Mouse (Mus musculus) gastrocnemius, adult 2 months (tissue): Measurements from ENCODE around the gene Spint3. TPM values are rescaled to one million over a fixed set of nuclear protein-coding genes. Genes with fewer than 3 reads are reported as not detected.
A peak's percentile ranks its signal among the peaks of the same experiment; 100 is the strongest.
"Not testable (repeated sequence)": the region's sequence is repeated elsewhere in the genome, so short reads cannot be mapped to it uniquely, and the experiment has no call there.

Experiments used
- DNase-seq: peaks from one replicate; pipeline ENCODE4 v3.0.0; 2022
- H3K27ac ChIP-seq: fragments of 200-600 bp; 2 replicates; pipeline ENCODE4 v1.8.1; 2022; ENCODE audit warnings: mild to moderate bottlenecking
- H3K4me3 ChIP-seq: fragments of 200-600 bp; 2 replicates; pipeline ENCODE4 v1.8.1; 2022; ENCODE audit warnings: mild to moderate bottlenecking, moderate library complexity
- CTCF ChIP-seq: fragments of 200-600 bp; IDR thresholded peaks from 2 replicates; pipeline ENCODE4 v1.8.1; 2022; ENCODE audit warnings: antibody characterized with exemption, mild to moderate bottlenecking, moderate library complexity
- intact Hi-C: fragments of 180-260 bp; cut with DNase I; formaldehyde crosslinking; loops from one replicate; pipeline ENCODE4 v1.15.1; 2025
- long read RNA-seq, 2 experiments: library from polyadenylated mRNA; stranded (forward); transcript quantifications; one replicate each; pipeline ENCODE4 v2.0.0; 2021
- total RNA-seq, 2 experiments: library from RNA; stranded (reverse); gene quantifications; 2 replicates each; pipeline ENCODE4 v1.2.3; 2021

Spint3 gene
- total RNA-seq, result not detected
- long read RNA-seq, experiment 1, result 0 reads
- long read RNA-seq, experiment 2, result 0 reads

GRCm38 (mm10) chr2:164573359-164573758 lies at the start of gene Spint3:
TSS of gene Spint3 (minus strand) at chr2:164573459.
- H3K4me3 ChIP-seq, DNase-seq, intact Hi-C loops, H3K27ac ChIP-seq: not testable (repeated sequence)

GRCm38 (mm10) chr2:164621775-164622174 lies 48.5 kb upstream of the Spint3 start:
- no peak overlapping the region for H3K27ac ChIP-seq
- TF ChIP-seq CTCF, result no peak
- no peak for DNase-seq
- H3K4me3 ChIP-seq, result no peak overlapping the region
- intact Hi-C loops, result no loop called here

- Histone ChIP-seq H3K4me3 (no peak overlapping the region), H3K27ac (no peak overlapping the region)
- intact Hi-C loops, result no loop called here
- TF ChIP-seq CTCF, result no peak
- no peak for DNase-seq
Observed at GRCm38 (mm10) chr2:164619050-164619449, 45.8 kb upstream of the Spint3 start.

GRCm38 (mm10) chr2:164615386-164615785 lies 42.1 kb upstream of the Spint3 start:
- intact Hi-C loops, result no loop called here
- DNase-seq, result no peak

GRCm38 (mm10) chr2:164613471-164613870 lies 40.2 kb upstream of the Spint3 start, which contains the start of the genes Wfdc6b and Wfdc8:
TSS of gene Wfdc6b (plus strand) at chr2:164613522.
TSS of gene Wfdc8 (minus strand) at chr2:164613626.
- intact Hi-C loops, H3K27ac ChIP-seq, H3K4me3 ChIP-seq: not testable (repeated sequence)
- peak; percentile 59 for DNase-seq

More at GRCm38 (mm10) chr2:164615386-164615785, 42.1 kb upstream of the Spint3 start:
- Histone ChIP-seq H3K27ac (no peak overlapping the region), H3K4me3 (no peak overlapping the region)
- TF ChIP-seq CTCF, result no peak

- TF ChIP-seq CTCF, result no peak
- DNase-seq, result no peak
- intact Hi-C loops, result no loop called here
- Histone ChIP-seq H3K27ac (no peak overlapping the region), H3K4me3 (no peak overlapping the region)
Observed at GRCm38 (mm10) chr2:164608781-164609180, 35.5 kb upstream of the Spint3 start.

GRCm38 (mm10) chr2:164604411-164604810 lies 31.2 kb upstream of the Spint3 start:
- DNase-seq, result no peak
- intact Hi-C loops, result no loop called here
- H3K27ac ChIP-seq, result no peak overlapping the region
- TF ChIP-seq CTCF, result no peak
- H3K4me3 ChIP-seq, result no peak overlapping the region

GRCm38 (mm10) chr2:164603482-164603881 lies 30.2 kb upstream of the Spint3 start:
- no peak for TF ChIP-seq CTCF

GRCm38 (mm10) chr2:164600179-164600578 lies 26.9 kb upstream of the Spint3 start:
- intact Hi-C loops, result no loop called here
- no peak for DNase-seq
- TF ChIP-seq CTCF, result peak; percentile 29; the same call in 1 of the 2 replicates

More at GRCm38 (mm10) chr2:164603482-164603881, 30.2 kb upstream of the Spint3 start:
- Histone ChIP-seq H3K4me3 (no peak overlapping the region), H3K27ac (no peak overlapping the region)
- intact Hi-C loops, result no loop called here
- no peak for DNase-seq

GRCm38 (mm10) chr2:164593494-164593893 lies 20.2 kb upstream of the Spint3 start, which contains the start of gene Eppin:
TSS of gene Eppin (minus strand) at chr2:164593594.
- no peak within 1 kb of the TSS for H3K27ac ChIP-seq
- intact Hi-C loops, result loop anchor here (5.0 kb wide), 1 partner anchor 134 kb away; no protein-coding TSS in a partner anchor
- no peak for TF ChIP-seq CTCF
- H3K4me3 ChIP-seq, result no peak within 1 kb of the TSS
- DNase-seq, result no peak

More at GRCm38 (mm10) chr2:164600179-164600578, 26.9 kb upstream of the Spint3 start:
- Histone ChIP-seq H3K4me3 (no peak overlapping the region), H3K27ac (no peak overlapping the region)

GRCm38 (mm10) chr2:164592014-164592413 lies 18.8 kb upstream of the Spint3 start:
- intact Hi-C loops, result loop anchor here (5.0 kb wide), 1 partner anchor 135 kb away; no protein-coding TSS in a partner anchor
- Histone ChIP-seq H3K27ac (no peak overlapping the region), H3K4me3 (no peak overlapping the region)
- peak; percentile 60 for TF ChIP-seq CTCF
- DNase-seq, result no peak

GRCm38 (mm10) chr2:164585025-164585725 lies 11.9 kb upstream of the Spint3 start, which contains the start of gene Wfdc6a:
TSS of gene Wfdc6a (minus strand) at chr2:164585447.
- H3K27ac ChIP-seq, H3K4me3 ChIP-seq, intact Hi-C loops: not testable (repeated sequence)
- peak; percentile 46 for DNase-seq

GRCm38 (mm10) chr2:164567460-164567859 lies 5.8 kb downstream of the Spint3 start:
- DNase-seq, result no peak
- intact Hi-C loops, result no loop called here
- no peak for TF ChIP-seq CTCF
- Histone ChIP-seq H3K4me3 (no peak overlapping the region), H3K27ac (no peak overlapping the region)

GRCm38 (mm10) chr2:164566997-164567396 lies 6.3 kb downstream of the Spint3 start:
- H3K27ac ChIP-seq, result no peak overlapping the region
- peak; percentile 12; the same call in 1 of the 2 replicates for TF ChIP-seq CTCF
- no peak for DNase-seq
- no peak overlapping the region for H3K4me3 ChIP-seq
- intact Hi-C loops, result no loop called here
